Mouse (Mus musculus): ENCODE measurements around the gene Ppp1r15a. TPM values are rescaled to one million over a fixed set of nuclear protein-coding genes. Genes with fewer than 3 reads are reported as not detected.

The Ppp1r15a gene
- polyA plus RNA-seq, 1 experiment from 2014 or later, result 20.3 TPM

- Histone ChIP-seq H3K27ac (replicated peaks; ENCODE audit: low read depth, low read length) (peak overlapping the region; percentile 38; the same call in 1 of the 2 replicates), H3K9me3 (replicated peaks; ENCODE audit: control insufficient read depth, low read length) (no peaks in the 10 kb centered on the region), H3K4me3 (ENCODE audit: low read depth, low read length) (peak overlapping the region; percentile 31), H3K36me3 (replicated peaks; ENCODE audit: control insufficient read depth, insufficient read depth, low read depth, low read length) (no peaks in the 10 kb centered on the region), H3K4me1 (ENCODE audit: control insufficient read depth, insufficient read depth, low read length) (no peaks in the 10 kb centered on the region; the same call in 1 of the 2 replicates), H3K9ac (replicated peaks; ENCODE audit: low read length) (peak overlapping the region; percentile 33), H3K4me2 (ENCODE audit: low read depth, low read length) (peak overlapping the region; percentile 54), H3K27me3 (ENCODE audit: control insufficient read depth, insufficient read depth, low read length) (no peaks in the 10 kb centered on the region)
- WGBS, result under 1% methylated on average over 24 of the region's 24 CpGs
- ATAC-seq (replicated peaks; ENCODE audit: insufficient number of reproducible peaks, low FRiP score, low TSS enrichment, low read depth) (peak; percentile 95), DNase-seq (ENCODE audit: low spot score) (peak; percentile 95)
Measured at GRCm38 (mm10) chr7:45567780-45568516, 41.9 kb upstream of the Ppp1r15a start.

GRCm38 (mm10) chr7:45567112-45567779, 41.2 kb upstream of the Ppp1r15a start:
- no peak overlapping the region; the same call in 1 of the 2 replicates for H3K9ac ChIP-seq (replicated peaks; ENCODE audit: low read length)
- no peaks in the 10 kb centered on the region for H3K9me3 ChIP-seq (replicated peaks; ENCODE audit: control insufficient read depth, low read length)
- no peak overlapping the region for H3K4me3 ChIP-seq (ENCODE audit: low read depth, low read length)
- ATAC-seq (replicated peaks; ENCODE audit: insufficient number of reproducible peaks, low FRiP score, low TSS enrichment, low read depth), result no peak
- H3K27me3 ChIP-seq (ENCODE audit: control insufficient read depth, insufficient read depth, low read length), result no peaks in the 10 kb centered on the region
- no peaks in the 10 kb centered on the region for H3K36me3 ChIP-seq (replicated peaks; ENCODE audit: control insufficient read depth, insufficient read depth, low read depth, low read length)
- H3K4me2 ChIP-seq (ENCODE audit: low read depth, low read length), result peak overlapping the region; percentile 54
- no peak overlapping the region for H3K27ac ChIP-seq (replicated peaks; ENCODE audit: low read depth, low read length)
- WGBS, result 71% methylated on average over 8 of the region's 8 CpGs
- no peak for DNase-seq (ENCODE audit: low spot score)
- no peaks in the 10 kb centered on the region; the same call in 1 of the 2 replicates for H3K4me1 ChIP-seq (ENCODE audit: control insufficient read depth, insufficient read depth, low read length)

- no peak overlapping the region for H3K4me2 ChIP-seq (ENCODE audit: low read depth, low read length)
- DNase-seq (ENCODE audit: low spot score) (no peak), ATAC-seq (replicated peaks; ENCODE audit: insufficient number of reproducible peaks, low FRiP score, low TSS enrichment, low read depth) (no peak)
- WGBS, result 92% methylated on average over 9 of the region's 9 CpGs
- H3K9me3 ChIP-seq (replicated peaks; ENCODE audit: control insufficient read depth, low read length), result no peaks in the 10 kb centered on the region
- H3K4me1 ChIP-seq (ENCODE audit: control insufficient read depth, insufficient read depth, low read length), result no peaks in the 10 kb centered on the region; the same call in 1 of the 2 replicates
- no peak overlapping the region for H3K4me3 ChIP-seq (ENCODE audit: low read depth, low read length)
- no peaks in the 10 kb centered on the region for H3K27me3 ChIP-seq (ENCODE audit: control insufficient read depth, insufficient read depth, low read length)
- H3K36me3 ChIP-seq (replicated peaks; ENCODE audit: control insufficient read depth, insufficient read depth, low read depth, low read length), result no peaks in the 10 kb centered on the region
- no peak overlapping the region; the same call in 1 of the 2 replicates for H3K9ac ChIP-seq (replicated peaks; ENCODE audit: low read length)
- no peak overlapping the region for H3K27ac ChIP-seq (replicated peaks; ENCODE audit: low read depth, low read length)
Measured at GRCm38 (mm10) chr7:45565446-45565845, 39.4 kb upstream of the Ppp1r15a start.

- Histone ChIP-seq H3K27me3 (ENCODE audit: control insufficient read depth, insufficient read depth, low read length) (no peaks in the 10 kb centered on the region), H3K4me1 (ENCODE audit: control insufficient read depth, insufficient read depth, low read length) (no peaks in the 10 kb centered on the region; the same call in 1 of the 2 replicates), H3K4me3 (ENCODE audit: low read depth, low read length) (no peak overlapping the region), H3K9ac (replicated peaks; ENCODE audit: low read length) (no peak overlapping the region), H3K9me3 (replicated peaks; ENCODE audit: control insufficient read depth, low read length) (no peaks in the 10 kb centered on the region), H3K4me2 (ENCODE audit: low read depth, low read length) (no peak overlapping the region), H3K27ac (replicated peaks; ENCODE audit: low read depth, low read length) (no peak overlapping the region), H3K36me3 (replicated peaks; ENCODE audit: control insufficient read depth, insufficient read depth, low read depth, low read length) (no peaks in the 10 kb centered on the region)
- WGBS, result 70% methylated on average over 2 of the region's 2 CpGs
- no peak for DNase-seq (ENCODE audit: low spot score)
- ATAC-seq (replicated peaks; ENCODE audit: insufficient number of reproducible peaks, low FRiP score, low TSS enrichment, low read depth), result no peak
Measured at GRCm38 (mm10) chr7:45564811-45565210, 38.7 kb upstream of the Ppp1r15a start.

- DNase-seq (ENCODE audit: low spot score) (no peak), ATAC-seq (replicated peaks; ENCODE audit: insufficient number of reproducible peaks, low FRiP score, low TSS enrichment, low read depth) (0 out of 2 replicates have a peak, but pooled peaks have one; percentile 16)
- Histone ChIP-seq H3K4me2 (ENCODE audit: low read depth, low read length) (no peak overlapping the region), H3K9ac (replicated peaks; ENCODE audit: low read length) (no peak overlapping the region), H3K36me3 (replicated peaks; ENCODE audit: control insufficient read depth, insufficient read depth, low read depth, low read length) (no peaks in the 10 kb centered on the region), H3K27me3 (ENCODE audit: control insufficient read depth, insufficient read depth, low read length) (no peaks in the 10 kb centered on the region), H3K4me1 (ENCODE audit: control insufficient read depth, insufficient read depth, low read length) (no peaks in the 10 kb centered on the region; the same call in 1 of the 2 replicates), H3K27ac (replicated peaks; ENCODE audit: low read depth, low read length) (no peak overlapping the region), H3K4me3 (ENCODE audit: low read depth, low read length) (no peak overlapping the region), H3K9me3 (replicated peaks; ENCODE audit: control insufficient read depth, low read length) (no peaks in the 10 kb centered on the region)
- 47% methylated on average over 12 of the region's 12 CpGs for WGBS
Measured at GRCm38 (mm10) chr7:45561624-45562520, 35.8 kb upstream of the Ppp1r15a start.

GRCm38 (mm10) chr7:45560843-45561623, 35.0 kb upstream of the Ppp1r15a start:
- 27% methylated on average over 17 of the region's 17 CpGs for WGBS
- Histone ChIP-seq H3K27ac (replicated peaks; ENCODE audit: low read depth, low read length) (no peak overlapping the region), H3K36me3 (replicated peaks; ENCODE audit: control insufficient read depth, insufficient read depth, low read depth, low read length) (no peaks in the 10 kb centered on the region), H3K4me2 (ENCODE audit: low read depth, low read length) (no peak overlapping the region), H3K9me3 (replicated peaks; ENCODE audit: control insufficient read depth, low read length) (no peaks in the 10 kb centered on the region), H3K4me3 (ENCODE audit: low read depth, low read length) (no peak overlapping the region), H3K4me1 (ENCODE audit: control insufficient read depth, insufficient read depth, low read length) (no peaks in the 10 kb centered on the region; the same call in 1 of the 2 replicates), H3K9ac (replicated peaks; ENCODE audit: low read length) (no peak overlapping the region), H3K27me3 (ENCODE audit: control insufficient read depth, insufficient read depth, low read length) (no peaks in the 10 kb centered on the region)
- ATAC-seq (replicated peaks; ENCODE audit: insufficient number of reproducible peaks, low FRiP score, low TSS enrichment, low read depth) (no peak), DNase-seq (ENCODE audit: low spot score) (peak; percentile 81)

- ATAC-seq (replicated peaks; ENCODE audit: insufficient number of reproducible peaks, low FRiP score, low TSS enrichment, low read depth) (no peak), DNase-seq (ENCODE audit: low spot score) (no peak)
- H3K36me3 ChIP-seq (replicated peaks; ENCODE audit: control insufficient read depth, insufficient read depth, low read depth, low read length), result no peaks in the 10 kb centered on the region
- H3K9ac ChIP-seq (replicated peaks; ENCODE audit: low read length), result no peak overlapping the region
- H3K4me1 ChIP-seq (ENCODE audit: control insufficient read depth, insufficient read depth, low read length), result no peaks in the 10 kb centered on the region; the same call in 1 of the 2 replicates
- no peak overlapping the region for H3K27ac ChIP-seq (replicated peaks; ENCODE audit: low read depth, low read length)
- H3K4me2 ChIP-seq (ENCODE audit: low read depth, low read length), result no peak overlapping the region
- 78% methylated on average over 7 of the region's 7 CpGs for WGBS
- H3K27me3 ChIP-seq (ENCODE audit: control insufficient read depth, insufficient read depth, low read length), result no peaks in the 10 kb centered on the region
- no peaks in the 10 kb centered on the region for H3K9me3 ChIP-seq (replicated peaks; ENCODE audit: control insufficient read depth, low read length)
- no peak overlapping the region for H3K4me3 ChIP-seq (ENCODE audit: low read depth, low read length)
Measured at GRCm38 (mm10) chr7:45560241-45560640, 34.2 kb upstream of the Ppp1r15a start.

All from embryonic facial prominence, embryonic 11.5 days (tissue).